Mouse (Mus musculus) intestine, embryonic 16.5 days (tissue): ENCODE measurements around the gene Psmd11. TPM values are rescaled to one million over a fixed set of nuclear protein-coding genes. Genes with fewer than 3 reads are reported as not detected.

Experiments
- ATAC-seq: fragments of 200-750 bp; cut with Nextera tagmentation; 2 replicates; pipeline ENCODE4 v1.8.0; 2017; ENCODE audit warnings: moderate TSS enrichment, moderate library complexity
- H3K27ac ChIP-seq: fragments of 300-500 bp; sonication (generic); 2 replicates; pipeline ENCODE4 v1.5.1; 2014; ENCODE audit warnings: mild to moderate bottlenecking, low read length
- H3K27me3 ChIP-seq: fragments of 300-500 bp; sonication (generic); replicated peaks from 2 replicates; pipeline ENCODE4 v1.6.1; 2014; ENCODE audit warnings: low read length, control low read depth, mixed read lengths; ENCODE audit not compliant: control insufficient read depth, insufficient read depth
- H3K36me3 ChIP-seq: fragments of 300-500 bp; sonication (generic); 2 replicates; pipeline ENCODE4 v1.6.1; 2014; ENCODE audit warnings: low read length, control low read depth; ENCODE audit not compliant: control insufficient read depth, insufficient read depth
- H3K4me1 ChIP-seq: fragments of 300-500 bp; sonication (generic); 2 replicates; pipeline ENCODE4 v1.6.1; 2014; ENCODE audit warnings: low read length, control low read depth, mixed read lengths; ENCODE audit not compliant: control insufficient read depth, insufficient read depth
- H3K4me2 ChIP-seq: fragments of 300-500 bp; sonication (generic); 2 replicates; pipeline ENCODE4 v1.6.1; 2014; ENCODE audit warnings: low read depth, low read length, control low read depth
- H3K4me3 ChIP-seq: fragments of 300-500 bp; sonication (generic); 2 replicates; pipeline ENCODE4 v1.5.1; 2014; ENCODE audit warnings: mild to moderate bottlenecking, low read length
- H3K9ac ChIP-seq: fragments of 300-500 bp; sonication (generic); 2 replicates; pipeline ENCODE4 v1.6.1; 2014; ENCODE audit warnings: low read depth, low read length
- H3K9me3 ChIP-seq: fragments of 300-500 bp; sonication (generic); 2 replicates; pipeline ENCODE4 v1.6.1; 2016; ENCODE audit warnings: low read length, control low read depth; ENCODE audit not compliant: control insufficient read depth
- whole genome bisulfite sequencing: fragments of 180-500 bp; shearing (Covaris S2); extraction: QIAGEN DNeasy Blood & Tissue Kit; methylation state at CpG from one replicate; pipeline ENCODE4 v1.1.7; 2014; 5-methylcytosine and 5-hydroxymethylcytosine counted together
- polyA plus RNA-seq: library from polyadenylated mRNA; unstranded; fragments of >200 nt; fragmentation: Nextera tagmentation; extraction: Ambion mirVana; gene quantifications from 2 replicates; pipeline ENCODE4 v1.2.1, GENCODE M21; 2015

Gene Psmd11
- polyA plus RNA-seq, 1 experiment from 2014 or later: 281 TPM

- Histone ChIP-seq H3K27me3 (no peaks in the 10 kb centered on the region), H3K27ac (no peak overlapping the region), H3K9ac (no peak overlapping the region), H3K4me2 (no peak overlapping the region), H3K9me3 (no peaks in the 10 kb centered on the region), H3K4me3 (no peak overlapping the region), H3K36me3 (no peaks in the 10 kb centered on the region), H3K4me1 (no peaks in the 10 kb centered on the region)
- no peak for ATAC-seq
- 85% methylated on average over 6 of the region's 6 CpGs for WGBS
Measured at GRCm38 (mm10) chr11:80507791-80508190, 79.4 kb downstream of the Psmd11 start.

GRCm38 (mm10) chr11:80508361-80509175, 80.2 kb downstream of the Psmd11 start:
- no peak overlapping the region for H3K27ac ChIP-seq
- no peak overlapping the region for H3K4me3 ChIP-seq
- no peak overlapping the region for H3K4me2 ChIP-seq
- no peaks in the 10 kb centered on the region for H3K27me3 ChIP-seq
- no peak overlapping the region for H3K9ac ChIP-seq
- no peak for ATAC-seq
- WGBS: 51% methylated on average over 19 of the region's 19 CpGs
- no peaks in the 10 kb centered on the region for H3K9me3 ChIP-seq
- no peaks in the 10 kb centered on the region for H3K4me1 ChIP-seq
- no peaks in the 10 kb centered on the region for H3K36me3 ChIP-seq

- ATAC-seq: no peak
- no peak overlapping the region for H3K4me2 ChIP-seq
- WGBS: 79% methylated on average over 5 of the region's 5 CpGs
Measured at GRCm38 (mm10) chr11:80509176-80509506, 80.7 kb downstream of the Psmd11 start.

GRCm38 (mm10) chr11:80510124-80510523, 81.7 kb downstream of the Psmd11 start:
- Histone ChIP-seq H3K36me3 (no peaks in the 10 kb centered on the region), H3K27ac (no peak overlapping the region), H3K4me1 (no peaks in the 10 kb centered on the region), H3K27me3 (no peaks in the 10 kb centered on the region), H3K9me3 (no peaks in the 10 kb centered on the region), H3K4me3 (no peak overlapping the region), H3K9ac (no peak overlapping the region), H3K4me2 (no peak overlapping the region)
- no peak for ATAC-seq
- WGBS: 83% methylated on average over 10 of the region's 10 CpGs

More at GRCm38 (mm10) chr11:80509176-80509506, 80.7 kb downstream of the Psmd11 start:
- Histone ChIP-seq H3K4me3 (no peak overlapping the region), H3K9ac (no peak overlapping the region), H3K36me3 (no peaks in the 10 kb centered on the region), H3K9me3 (no peaks in the 10 kb centered on the region), H3K27me3 (no peaks in the 10 kb centered on the region), H3K27ac (no peak overlapping the region), H3K4me1 (no peaks in the 10 kb centered on the region)

- ATAC-seq: no peak
- Histone ChIP-seq H3K4me1 (no peaks in the 10 kb centered on the region), H3K9me3 (no peaks in the 10 kb centered on the region), H3K36me3 (no peaks in the 10 kb centered on the region), H3K4me2 (no peak overlapping the region), H3K9ac (no peak overlapping the region), H3K4me3 (no peak overlapping the region), H3K27me3 (no peaks in the 10 kb centered on the region), H3K27ac (no peak overlapping the region)
- 73% methylated on average over 19 of the region's 19 CpGs for WGBS
Measured at GRCm38 (mm10) chr11:80512313-80513056, 84.1 kb downstream of the Psmd11 start.

GRCm38 (mm10) chr11:80513796-80514195, 85.4 kb downstream of the Psmd11 start:
- Histone ChIP-seq H3K36me3 (no peaks in the 10 kb centered on the region), H3K4me2 (no peak overlapping the region), H3K9me3 (no peaks in the 10 kb centered on the region), H3K9ac (no peak overlapping the region), H3K4me3 (no peak overlapping the region), H3K4me1 (0 out of 2 replicates have a peak, but pooled peaks cover 2% of the 10 kb centered on the region), H3K27me3 (no peaks in the 10 kb centered on the region), H3K27ac (no peak overlapping the region)
- ATAC-seq: no peak
- 69% methylated on average over 7 of the region's 7 CpGs for WGBS

GRCm38 (mm10) chr11:80515346-80515745, 86.9 kb downstream of the Psmd11 start:
- Histone ChIP-seq H3K36me3 (no peaks in the 10 kb centered on the region), H3K9ac (no peak overlapping the region), H3K27ac (no peak overlapping the region), H3K9me3 (no peaks in the 10 kb centered on the region), H3K27me3 (no peaks in the 10 kb centered on the region), H3K4me2 (no peak overlapping the region), H3K4me1 (0 out of 2 replicates have a peak, but pooled peaks cover 2% of the 10 kb centered on the region), H3K4me3 (no peak overlapping the region)
- no peak for ATAC-seq
- 53% methylated on average over 1 of the region's 1 CpGs for WGBS

GRCm38 (mm10) chr11:80515895-80516294, 87.5 kb downstream of the Psmd11 start:
- 0 out of 2 replicates have a peak, but pooled peaks cover 2% of the 10 kb centered on the region for H3K4me1 ChIP-seq
- H3K27ac ChIP-seq: no peak overlapping the region

GRCm38 (mm10) chr11:80518421-80519367, 90.3 kb downstream of the Psmd11 start:
- Histone ChIP-seq H3K9me3 (no peaks in the 10 kb centered on the region), H3K4me3 (no peak overlapping the region), H3K9ac (no peak overlapping the region), H3K27ac (no peak overlapping the region), H3K4me2 (no peak overlapping the region), H3K36me3 (no peaks in the 10 kb centered on the region), H3K4me1 (0 out of 2 replicates have a peak, but pooled peaks cover 2% of the 10 kb centered on the region), H3K27me3 (no peaks in the 10 kb centered on the region)
- 48% methylated on average over 9 of the region's 9 CpGs for WGBS
- ATAC-seq: peak; percentile 48; the same call in 1 of the 2 replicates

More at GRCm38 (mm10) chr11:80515895-80516294, 87.5 kb downstream of the Psmd11 start:
- Histone ChIP-seq H3K27me3 (no peaks in the 10 kb centered on the region), H3K9ac (no peak overlapping the region), H3K9me3 (no peaks in the 10 kb centered on the region), H3K36me3 (no peaks in the 10 kb centered on the region), H3K4me3 (no peak overlapping the region), H3K4me2 (no peak overlapping the region)
- no peak for ATAC-seq
- WGBS: 75% methylated on average over 8 of the region's 8 CpGs
